Mouse (Mus musculus) frontal cortex, postnatal 36 days (tissue): ENCODE results near the gene Aig1.
A peak's percentile ranks its signal among the peaks of the same experiment; 100 is the strongest.

Experiments
- DNase-seq, 2 experiments: peaks; one replicate each; pipeline ENCODE4 v3.0.0; 2022; ENCODE audit warnings: low spot score in 2 of 2

Aig1 gene

GRCm38 (mm10) chr10:13631796-13632195 lies 237.0 kb downstream of the Aig1 start:
- DNase-seq = no peak

- DNase-seq = no peak
Measured at GRCm38 (mm10) chr10:13623735-13624134, 245.0 kb downstream of the Aig1 start.

- DNase-seq = peak; percentile 49 to 61
Measured at GRCm38 (mm10) chr10:13600926-13601325, 267.9 kb downstream of the Aig1 start.

- DNase-seq = no peak
Measured at GRCm38 (mm10) chr10:13597491-13597890, 271.3 kb downstream of the Aig1 start.
